Mouse (Mus musculus) embryonic fibroblast, embryonic 13.5 days (primary cell): ENCODE data around the gene Rac1.

ENCODE experiments used
- CTCF ChIP-seq: IDR thresholded peaks from 2 replicates; pipeline ENCODE4 v1.5.1; 2011; ENCODE audit warnings: mild to moderate bottlenecking, control low read depth, low read length, moderate library complexity, borderline replicate concordance; ENCODE audit not compliant: insufficient read depth
- POLR2A ChIP-seq: IDR thresholded peaks from 2 replicates; pipeline ENCODE4 v1.6.1; 2011; ENCODE audit warnings: low read depth, mild to moderate bottlenecking, control low read depth, low read length, moderate library complexity

GRCm38 (mm10) chr5:143552911-143553310 lies 25.1 kb upstream of the Rac1 start:
- TF ChIP-seq POLR2A (no peak), CTCF (no peak)
